Mouse (Mus musculus) G1E (cell line): ENCODE data around the gene Vmn1r63. TPM values are rescaled to one million over a fixed set of nuclear protein-coding genes. Genes with fewer than 3 reads are reported as not detected.
"Not testable (repeated sequence)": the region's sequence is repeated elsewhere in the genome, so short reads cannot be mapped to it uniquely, and the experiment has no call there.

ENCODE experiments used
- ATAC-seq: 2 replicates; pipeline ENCODE4 v1.8.0; 2016; ENCODE audit warnings: mild to moderate bottlenecking; ENCODE audit not compliant: insufficient number of reproducible peaks, poor library complexity, low FRiP score, severe bottlenecking; ENCODE audit errors: extremely low read depth
- DNase-seq: peaks from one replicate; pipeline ENCODE4 v3.0.0; 2012; ENCODE audit warnings: low spot score
- H3K27me3 ChIP-seq: 2 replicates; pipeline ENCODE4 v1.6.1; 2012; ENCODE audit warnings: mild to moderate bottlenecking, low read length, inconsistent platforms; ENCODE audit not compliant: insufficient read depth
- H3K36me3 ChIP-seq: replicated peaks from 2 replicates; pipeline ENCODE3; 2012; ENCODE audit warnings: mild to moderate bottlenecking, inconsistent platforms
- H3K4me1 ChIP-seq: 2 replicates; pipeline ENCODE4 v1.6.1; 2012; ENCODE audit warnings: low read depth, low read length, inconsistent platforms, mixed read lengths; ENCODE audit not compliant: insufficient read depth
- H3K4me3 ChIP-seq: 2 replicates; pipeline ENCODE4 v1.5.1; 2012; ENCODE audit warnings: low read depth, mild to moderate bottlenecking, inconsistent platforms, low read length, moderate library complexity, mixed read lengths
- H3K9me3 ChIP-seq: replicated peaks from 2 replicates; pipeline ENCODE4 v1.6.1; 2012; ENCODE audit warnings: inconsistent platforms
- polyA plus RNA-seq: library from polyadenylated mRNA; stranded (reverse); fragments of >175 nt; gene quantifications from 2 replicates; pipeline ENCODE4 v1.2.3, GENCODE M21; 2012
- total RNA-seq, 2 experiments: library from RNA; stranded (forward) in 1 of 2; stranded (reverse) in 1 of 2; fragments of 200-1000 nt in 1 of 2; fragments of >200 nt in 1 of 2; fragmentation: Nextera tagmentation in 1 of 2; gene quantifications; 2 replicates each; pipeline ENCODE4 v1.2.3; 2014 to 2017

The Vmn1r63 gene
- total RNA-seq (2014; fragmentation: Nextera tagmentation): not detected in 2 replicates
- total RNA-seq (2017): 0.06 TPM in 1 of 2 replicates, not detected in the other
- polyA plus RNA-seq: not detected in 2 replicates

DNA sequence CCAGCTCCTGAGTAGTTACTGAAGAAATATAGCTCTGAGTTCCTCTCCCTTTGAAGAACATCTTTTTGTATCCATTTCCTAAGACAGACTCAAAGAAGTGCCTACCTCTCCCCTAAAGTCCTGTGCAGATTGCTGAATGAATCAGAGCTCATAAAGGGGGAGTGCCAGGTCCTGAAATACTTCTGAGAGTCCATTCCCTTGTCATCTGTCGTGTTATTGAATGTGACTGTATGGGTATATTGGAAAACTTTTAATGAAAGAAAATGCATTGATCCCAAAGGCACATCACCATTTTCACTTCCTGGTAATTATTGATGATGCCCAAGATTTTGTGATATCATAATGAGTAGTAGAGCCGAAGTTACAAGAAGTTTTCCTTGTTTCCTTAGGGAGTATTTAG is at the start of gene Vmn1r63:
TSS of gene Vmn1r63 (minus strand) at position 101 of the 400 bp plus-strand sequence.
- H3K27me3 ChIP-seq, H3K4me1 ChIP-seq, H3K4me3 ChIP-seq, DNase-seq, H3K9me3 ChIP-seq, H3K36me3 ChIP-seq, ATAC-seq: not testable (repeated sequence)

Other genes with a start within 250 kb of the Vmn1r63 start
- gene Vmn1r61, start 192.2 kb downstream of the Vmn1r63 start, total RNA-seq (2014; fragmentation: Nextera tagmentation): not detected in 2 replicates
- 0.11 and 0.17 TPM in 2 replicates for gene Vmn1r61, start 192.2 kb downstream of the Vmn1r63 start, total RNA-seq (2017)
- not detected in 2 replicates for gene Vmn1r61, start 192.2 kb downstream of the Vmn1r63 start, polyA plus RNA-seq
- gene Vmn1r62, start 131.8 kb downstream of the Vmn1r63 start, total RNA-seq (2014; fragmentation: Nextera tagmentation): not detected in 2 replicates
- 0.06 and 0.16 TPM in 2 replicates for gene Vmn1r62, start 131.8 kb downstream of the Vmn1r63 start, total RNA-seq (2017)
- not detected in 2 replicates for gene Vmn1r62, start 131.8 kb downstream of the Vmn1r63 start, polyA plus RNA-seq
- not detected in 2 replicates for gene Vmn1r64, start 79.1 kb upstream of the Vmn1r63 start, total RNA-seq (2014; fragmentation: Nextera tagmentation)
- gene Vmn1r64, start 79.1 kb upstream of the Vmn1r63 start, total RNA-seq (2017): 0.23 TPM in 1 of 2 replicates, not detected in the other
- not detected in 2 replicates for gene Vmn1r64, start 79.1 kb upstream of the Vmn1r63 start, polyA plus RNA-seq
- gene Vmn1r65, start 205.6 kb upstream of the Vmn1r63 start, total RNA-seq (2014; fragmentation: Nextera tagmentation): not detected in 2 replicates
- gene Vmn1r65, start 205.6 kb upstream of the Vmn1r63 start, total RNA-seq (2017): 0.06 and 0.22 TPM in 2 replicates
- not detected in 2 replicates for gene Vmn1r65, start 205.6 kb upstream of the Vmn1r63 start, polyA plus RNA-seq
- gene Nlrp4c, start 239.7 kb upstream of the Vmn1r63 start, total RNA-seq (2014; fragmentation: Nextera tagmentation): not detected in 2 replicates
- 0.06 and 0.11 TPM in 2 replicates for gene Nlrp4c, start 239.7 kb upstream of the Vmn1r63 start, total RNA-seq (2017)
- not detected in 2 replicates for gene Nlrp4c, start 239.7 kb upstream of the Vmn1r63 start, polyA plus RNA-seq